Mouse (Mus musculus): ENCODE data around the gene Sptbn2. TPM values are rescaled to one million over a fixed set of nuclear protein-coding genes. Genes with fewer than 3 reads are reported as not detected.

The Sptbn2 gene
- total and polyA plus RNA-seq, 2 experiments from 2014 or later = 0.04 to 0.05 TPM

DNA sequence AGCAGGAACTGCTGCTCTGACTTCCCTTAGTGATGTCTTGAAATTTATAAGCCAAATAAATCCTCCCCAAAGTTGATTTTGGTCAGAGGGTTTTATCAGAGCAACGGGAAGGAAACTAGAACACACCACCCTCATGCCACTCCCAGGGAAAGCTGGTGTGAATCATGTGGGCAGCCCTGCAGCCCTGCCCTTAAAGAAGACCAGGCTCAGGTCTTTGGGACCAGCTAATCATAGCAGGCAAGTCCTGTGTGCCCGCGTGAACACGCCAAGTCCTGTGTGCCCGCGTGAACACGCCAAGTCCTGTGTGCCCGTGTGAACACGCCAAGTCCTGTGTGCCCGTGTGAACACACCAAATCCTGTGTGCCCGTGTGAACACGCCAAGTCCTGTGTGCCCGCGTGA lies 5.8 kb downstream of the Sptbn2 start:
- TF ChIP-seq EP300 (IDR thresholded peaks at IDR 0.05; ENCODE audit: low read depth) = no peak
- no peak for TF ChIP-seq CTCF (IDR thresholded peaks at IDR 0.05; ENCODE audit: low read depth)
- Histone ChIP-seq H3K36me3 (replicated peaks; ENCODE audit: control insufficient read depth, insufficient read depth, low read length) (no peaks in the 10 kb centered on the region), H3K4me1 (ENCODE audit: control insufficient read depth, insufficient read depth) (peaks cover 6% of the 10 kb centered on the region; the same call in 1 of the 2 replicates), H3K27ac (ENCODE audit: low read depth) (no peak overlapping the region), H3K9me3 (replicated peaks; ENCODE audit: control insufficient read depth, low read length) (no peaks in the 10 kb centered on the region), H3K4me2 (ENCODE audit: low read depth, low read length) (no peak overlapping the region), H3K27me3 (ENCODE audit: control insufficient read depth, insufficient read depth, low read length) (peaks cover 74% of the 10 kb centered on the region), H3K4me3 (ENCODE audit: low read depth, low read length) (no peak overlapping the region), H3K9ac (replicated peaks; ENCODE audit: low read depth, low read length) (no peak overlapping the region)
- WGBS = 90% methylated on average over 14 of the region's 14 CpGs
- ATAC-seq (ENCODE audit: insufficient read depth, low read depth) (no peak), DNase-seq (ENCODE audit: low spot score) (no peak)

DNA sequence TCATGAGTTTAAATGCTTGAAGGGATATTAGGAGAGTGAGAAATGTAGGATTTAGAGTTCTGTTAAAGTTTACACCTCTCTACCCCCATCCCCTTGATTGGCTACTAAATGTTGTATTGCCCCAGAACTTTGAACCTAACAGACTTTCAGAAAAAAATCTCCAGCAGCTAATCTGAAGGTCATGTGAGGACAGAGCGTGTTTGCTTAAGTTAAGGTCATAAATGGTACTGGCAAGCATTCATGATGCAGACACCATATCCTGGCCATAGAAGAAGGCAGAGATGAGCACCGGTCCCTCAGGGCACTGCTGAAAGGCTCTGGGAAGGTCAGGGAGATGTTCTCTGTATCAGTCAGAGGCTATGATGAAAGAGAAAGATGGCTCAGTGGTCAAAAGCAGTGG lies 6.3 kb downstream of the Sptbn2 start:
- Histone ChIP-seq H3K4me3 (ENCODE audit: low read depth, low read length) (no peak overlapping the region), H3K27me3 (ENCODE audit: control insufficient read depth, insufficient read depth, low read length) (peaks cover 70% of the 10 kb centered on the region), H3K4me2 (ENCODE audit: low read depth, low read length) (no peak overlapping the region), H3K36me3 (replicated peaks; ENCODE audit: control insufficient read depth, insufficient read depth, low read length) (no peaks in the 10 kb centered on the region), H3K9ac (replicated peaks; ENCODE audit: low read depth, low read length) (no peak overlapping the region), H3K9me3 (replicated peaks; ENCODE audit: control insufficient read depth, low read length) (no peaks in the 10 kb centered on the region), H3K27ac (ENCODE audit: low read depth) (no peak overlapping the region), H3K4me1 (ENCODE audit: control insufficient read depth, insufficient read depth) (0 out of 2 replicates have a peak, but pooled peaks cover under 1% of the 10 kb centered on the region)
- TF ChIP-seq CTCF (IDR thresholded peaks at IDR 0.05; ENCODE audit: low read depth) (no peak), EP300 (IDR thresholded peaks at IDR 0.05; ENCODE audit: low read depth) (no peak)
- 95% methylated on average over 2 of the region's 2 CpGs for WGBS
- ATAC-seq (ENCODE audit: insufficient read depth, low read depth) = no peak
- DNase-seq (ENCODE audit: low spot score) = no peak

DNA sequence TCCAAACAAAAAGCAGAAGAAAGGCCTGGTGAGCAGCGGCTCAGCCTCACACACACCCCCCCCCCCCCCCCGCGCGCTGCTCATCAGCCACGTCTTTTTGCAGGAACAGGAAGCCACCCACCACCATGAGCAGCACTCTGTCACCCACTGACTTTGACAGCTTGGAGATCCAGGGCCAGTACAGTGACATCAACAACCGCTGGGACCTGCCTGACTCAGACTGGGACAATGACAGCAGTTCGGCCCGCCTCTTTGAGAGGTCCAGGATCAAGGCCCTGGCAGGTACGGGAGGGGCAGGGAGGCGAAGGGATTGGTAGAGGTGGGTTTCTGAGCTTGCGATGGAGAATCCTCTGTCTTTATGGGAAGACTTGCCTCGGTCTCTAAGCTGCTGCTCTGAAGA lies 7.7 kb downstream of the Sptbn2 start:
- H3K9me3 ChIP-seq (replicated peaks; ENCODE audit: control insufficient read depth, low read length) = no peaks in the 10 kb centered on the region
- H3K27me3 ChIP-seq (ENCODE audit: control insufficient read depth, insufficient read depth, low read length) = peaks cover 55% of the 10 kb centered on the region
- H3K4me3 ChIP-seq (ENCODE audit: low read depth, low read length) = no peak overlapping the region
- no peaks in the 10 kb centered on the region for H3K36me3 ChIP-seq (replicated peaks; ENCODE audit: control insufficient read depth, insufficient read depth, low read length)
- ATAC-seq (ENCODE audit: insufficient read depth, low read depth) = no peak
- DNase-seq (ENCODE audit: low spot score) = no peak
- H3K4me1 ChIP-seq (ENCODE audit: control insufficient read depth, insufficient read depth) = no peaks in the 10 kb centered on the region
- H3K27ac ChIP-seq (ENCODE audit: low read depth) = no peak overlapping the region
- TF ChIP-seq EP300 (IDR thresholded peaks at IDR 0.05; ENCODE audit: low read depth) = no peak
- TF ChIP-seq CTCF (IDR thresholded peaks at IDR 0.05; ENCODE audit: low read depth) = no peak
- no peak overlapping the region for H3K9ac ChIP-seq (replicated peaks; ENCODE audit: low read depth, low read length)
- WGBS = 23% methylated on average over 9 of the region's 12 CpGs
- H3K4me2 ChIP-seq (ENCODE audit: low read depth, low read length) = no peak overlapping the region

DNA sequence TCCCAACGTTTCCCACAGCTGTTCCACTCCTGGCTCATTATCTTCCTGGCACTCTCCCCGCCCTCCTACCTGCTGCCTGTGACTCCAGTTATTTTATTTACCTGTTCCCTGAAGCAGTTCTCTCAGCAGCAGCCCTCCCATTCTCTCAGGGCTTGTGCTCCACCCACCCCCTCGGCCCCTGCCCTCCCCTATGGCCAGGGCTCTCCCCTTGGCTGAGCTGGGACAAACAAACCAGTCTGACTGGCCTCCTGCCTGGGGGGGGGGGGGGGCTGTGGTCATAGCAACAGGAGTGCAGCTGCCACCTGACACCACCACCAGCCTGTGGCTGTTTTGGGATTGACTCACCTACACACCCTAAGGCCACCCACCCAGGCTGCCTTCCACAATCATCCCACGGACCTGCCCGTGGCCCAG lies 8.4 kb downstream of the Sptbn2 start:
- no peak overlapping the region for H3K4me3 ChIP-seq (ENCODE audit: low read depth, low read length)
- H3K27me3 ChIP-seq (ENCODE audit: control insufficient read depth, insufficient read depth, low read length) = peaks cover 49% of the 10 kb centered on the region
- no peak for TF ChIP-seq EP300 (IDR thresholded peaks at IDR 0.05; ENCODE audit: low read depth)
- no peak for TF ChIP-seq CTCF (IDR thresholded peaks at IDR 0.05; ENCODE audit: low read depth)
- no peaks in the 10 kb centered on the region for H3K9me3 ChIP-seq (replicated peaks; ENCODE audit: control insufficient read depth, low read length)
- H3K27ac ChIP-seq (ENCODE audit: low read depth) = no peak overlapping the region
- DNase-seq (ENCODE audit: low spot score) (no peak), ATAC-seq (ENCODE audit: insufficient read depth, low read depth) (no peak)
- 29% methylated on average over 5 of the region's 5 CpGs for WGBS
- H3K4me1 ChIP-seq (ENCODE audit: control insufficient read depth, insufficient read depth) = no peaks in the 10 kb centered on the region
- H3K36me3 ChIP-seq (replicated peaks; ENCODE audit: control insufficient read depth, insufficient read depth, low read length) = no peaks in the 10 kb centered on the region
- no peak overlapping the region for H3K9ac ChIP-seq (replicated peaks; ENCODE audit: low read depth, low read length)
- H3K4me2 ChIP-seq (ENCODE audit: low read depth, low read length) = no peak overlapping the region

DNA sequence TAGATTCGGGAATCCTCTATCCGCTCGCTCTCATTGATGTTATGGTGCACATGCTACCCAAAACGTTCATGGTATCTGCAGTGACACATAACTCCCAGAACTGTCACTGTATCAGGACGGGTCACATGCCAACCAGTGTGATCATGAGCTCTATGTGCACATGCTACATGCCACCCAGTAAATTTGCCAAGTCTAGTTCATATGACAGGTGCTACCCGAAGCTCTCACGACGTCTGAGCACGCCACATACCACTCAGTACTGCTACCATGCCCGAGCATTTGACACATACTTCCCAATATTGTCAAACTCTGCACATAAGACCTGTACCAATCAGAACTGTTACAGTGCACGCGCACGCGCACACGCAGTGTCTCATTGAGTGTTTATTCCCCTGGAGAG lies 9.1 kb downstream of the Sptbn2 start:
- Histone ChIP-seq H3K4me2 (ENCODE audit: low read depth, low read length) (no peak overlapping the region), H3K36me3 (replicated peaks; ENCODE audit: control insufficient read depth, insufficient read depth, low read length) (no peaks in the 10 kb centered on the region), H3K27ac (ENCODE audit: low read depth) (no peak overlapping the region), H3K27me3 (ENCODE audit: control insufficient read depth, insufficient read depth, low read length) (peaks cover 41% of the 10 kb centered on the region), H3K9me3 (replicated peaks; ENCODE audit: control insufficient read depth, low read length) (no peaks in the 10 kb centered on the region), H3K4me3 (ENCODE audit: low read depth, low read length) (no peak overlapping the region), H3K9ac (replicated peaks; ENCODE audit: low read depth, low read length) (no peak overlapping the region), H3K4me1 (ENCODE audit: control insufficient read depth, insufficient read depth) (no peaks in the 10 kb centered on the region)
- ATAC-seq (ENCODE audit: insufficient read depth, low read depth) (no peak), DNase-seq (ENCODE audit: low spot score) (no peak)
- WGBS = 76% methylated on average over 15 of the region's 15 CpGs
- TF ChIP-seq EP300 (IDR thresholded peaks at IDR 0.05; ENCODE audit: low read depth) = no peak

DNA sequence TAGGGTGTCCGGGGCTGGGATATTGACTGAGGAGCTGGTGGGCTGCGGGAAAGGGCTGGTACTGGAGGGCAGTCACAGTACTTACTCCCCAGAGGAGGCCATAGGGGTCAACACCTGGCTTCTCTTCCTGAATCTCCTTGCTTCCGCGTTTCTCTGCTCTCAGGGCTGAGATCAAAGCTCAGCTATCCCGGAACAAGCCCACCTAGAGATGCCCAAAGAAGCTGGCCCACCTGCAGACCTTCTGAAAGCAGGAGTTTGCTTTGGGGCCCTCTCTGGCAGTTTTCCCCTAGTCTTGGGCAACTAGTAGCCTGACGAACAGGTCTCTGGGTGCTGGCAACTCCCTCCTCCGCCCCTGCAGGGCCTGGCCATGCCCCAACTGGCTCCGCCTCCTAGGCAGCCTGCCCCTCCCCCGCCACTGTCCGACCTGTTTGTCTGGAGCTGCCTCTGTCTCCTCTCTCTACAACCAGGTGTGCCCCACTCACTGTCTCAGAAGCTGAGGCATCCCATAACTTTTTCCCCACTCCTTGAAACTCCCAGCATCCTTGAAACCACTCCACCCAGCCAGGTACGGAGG lies 9.8 kb downstream of the Sptbn2 start:
- H3K27me3 ChIP-seq (ENCODE audit: control insufficient read depth, insufficient read depth, low read length) = peaks cover 36% of the 10 kb centered on the region
- no peak for TF ChIP-seq EP300 (IDR thresholded peaks at IDR 0.05; ENCODE audit: low read depth)
- no peak for TF ChIP-seq CTCF (IDR thresholded peaks at IDR 0.05; ENCODE audit: low read depth)

More for the DNA sequence above, 9.8 kb downstream of the Sptbn2 start:
- ATAC-seq (ENCODE audit: insufficient read depth, low read depth) (no peak), DNase-seq (ENCODE audit: low spot score) (no peak)
- H3K4me1 ChIP-seq (ENCODE audit: control insufficient read depth, insufficient read depth) = no peaks in the 10 kb centered on the region
- H3K9ac ChIP-seq (replicated peaks; ENCODE audit: low read depth, low read length) = no peak overlapping the region
- no peaks in the 10 kb centered on the region for H3K9me3 ChIP-seq (replicated peaks; ENCODE audit: control insufficient read depth, low read length)
- no peak overlapping the region for H3K27ac ChIP-seq (ENCODE audit: low read depth)
- 19% methylated on average over 11 of the region's 11 CpGs for WGBS
- no peak overlapping the region for H3K4me3 ChIP-seq (ENCODE audit: low read depth, low read length)
- no peaks in the 10 kb centered on the region for H3K36me3 ChIP-seq (replicated peaks; ENCODE audit: control insufficient read depth, insufficient read depth, low read length)
- H3K4me2 ChIP-seq (ENCODE audit: low read depth, low read length) = no peak overlapping the region

All from heart, postnatal 0 days (tissue).